Mouse (Mus musculus): Measurements from ENCODE around the gene Olfml2b.

GRCm38 (mm10) chr1:170704911-170705594 lies 60.7 kb downstream of the Olfml2b start:
- TF ChIP-seq TAL1 (conservative IDR thresholded peaks at IDR 0.05; ENCODE audit: low read depth, low read length) (no peak), CTCF (IDR thresholded peaks at IDR 0.05; ENCODE audit: low read depth, low read length) (no peak)
